Mouse (Mus musculus) kidney, postnatal 36 days (tissue): ENCODE data around the gene Scamp3.

Experiments
- DNase-seq, 2 experiments: peaks; one replicate each; pipeline ENCODE4 v3.0.0; 2021 to 2022; ENCODE audit warnings: mixed read lengths in 2 of 2

Scamp3 gene

DNA sequence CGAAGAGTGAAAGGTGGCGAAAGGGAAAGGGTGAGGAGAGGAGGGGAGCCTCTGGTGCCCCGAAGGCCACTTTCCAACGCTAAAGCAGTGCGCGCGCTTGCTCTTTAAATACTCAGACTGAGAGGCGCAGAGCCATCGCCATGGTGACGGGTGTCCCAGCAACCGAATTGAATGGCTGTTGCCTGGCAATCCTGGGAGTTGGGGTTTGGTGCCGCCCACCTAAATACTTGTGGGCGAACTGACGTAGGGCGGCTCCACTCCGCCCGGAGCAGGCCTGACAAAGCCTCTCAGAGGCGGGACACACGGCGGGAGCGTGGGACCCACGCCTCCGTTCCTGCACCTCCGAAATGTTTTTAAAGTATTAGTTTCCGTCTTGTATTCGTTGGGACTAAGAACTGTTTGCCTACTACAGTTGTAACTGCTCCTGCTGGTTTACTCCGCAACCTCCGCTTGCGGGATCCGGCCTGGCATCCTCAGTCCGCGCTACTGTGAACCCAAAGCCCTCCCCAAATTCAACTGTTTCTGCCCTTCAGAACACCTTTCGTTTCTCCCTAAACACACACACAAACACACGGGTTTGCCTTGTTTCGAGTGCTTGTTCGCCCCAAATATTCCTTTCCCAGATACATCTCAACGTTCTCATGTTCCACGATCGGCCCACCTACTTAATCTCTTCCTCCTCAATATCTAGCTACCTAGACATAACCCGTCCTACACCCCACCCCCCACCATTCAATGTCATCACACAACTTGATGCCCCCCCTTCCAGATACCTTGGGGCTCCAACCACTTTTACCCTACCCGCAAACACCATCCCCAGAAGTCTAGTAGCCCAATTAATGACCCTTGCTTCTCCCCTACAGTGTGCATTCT lies 50.3 kb downstream of the Scamp3 start:
- DNase-seq, result peak; percentile 92 to 94

DNA sequence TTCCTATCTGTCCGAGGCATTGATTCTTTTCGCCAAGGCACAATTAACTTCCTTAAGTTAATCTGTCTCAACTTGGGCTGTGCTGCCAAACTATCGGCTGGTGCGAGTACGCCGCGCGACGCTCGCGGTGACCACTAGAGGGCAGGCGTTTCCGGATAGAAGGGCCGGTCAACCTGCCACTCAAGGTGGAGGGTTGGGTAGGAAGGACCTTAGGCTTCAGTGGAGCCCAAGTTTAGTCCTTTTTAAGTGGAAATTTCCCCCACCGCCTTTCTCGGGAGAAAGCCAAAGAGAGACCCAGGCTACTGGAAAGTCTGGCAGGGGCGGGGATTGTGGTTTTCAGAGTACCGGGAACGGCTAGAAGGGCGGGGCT lies 50.9 kb downstream of the Scamp3 start:
- DNase-seq, result peak; percentile 91 to 94

DNA sequence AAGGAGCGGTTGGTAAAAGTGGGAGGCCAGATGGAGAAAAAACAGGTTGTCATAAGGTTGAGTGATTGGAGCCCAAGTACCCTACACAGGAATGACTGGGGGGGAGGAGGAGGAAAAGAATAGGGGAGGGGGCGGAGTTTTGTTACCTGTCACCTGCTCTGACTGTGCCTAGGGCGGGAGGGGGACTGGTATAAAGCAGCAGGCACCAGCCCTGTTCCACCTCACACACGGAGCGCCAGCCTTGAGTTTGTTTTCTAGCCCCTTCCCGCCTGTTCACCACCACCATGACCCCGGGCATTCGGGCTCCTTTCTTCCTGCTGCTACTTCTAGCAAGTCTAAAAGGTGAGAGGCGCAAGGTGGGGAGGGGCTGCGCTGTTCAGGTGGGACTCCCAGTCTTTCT lies 51.6 kb downstream of the Scamp3 start, which contains the start of gene Muc1:
Gene Muc1, plus strand, starts transcription at position 222 of the 400 bp plus-strand sequence.
- peak; percentile 48 to 51 for DNase-seq

DNA sequence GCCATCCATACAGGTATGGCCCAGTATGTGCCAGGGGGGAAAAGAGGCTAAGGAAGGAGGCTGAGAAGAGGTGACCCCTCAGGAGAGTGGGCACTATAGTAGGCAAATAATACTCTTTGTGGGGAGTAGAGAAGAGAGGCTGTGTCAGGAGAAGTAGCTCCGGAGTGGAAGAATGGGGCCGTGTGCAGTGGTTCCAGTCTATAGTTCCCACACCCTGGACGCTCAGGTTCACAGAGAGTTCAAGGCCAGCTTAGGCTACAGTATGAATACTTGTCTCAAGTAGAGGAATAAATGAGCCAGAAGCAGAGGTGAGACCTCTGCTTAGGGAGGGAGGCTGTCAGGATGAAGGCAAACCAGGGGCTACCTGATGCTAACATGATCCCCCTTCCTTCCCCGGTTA lies 52.0 kb downstream of the Scamp3 start:
- DNase-seq, result no peak

DNA sequence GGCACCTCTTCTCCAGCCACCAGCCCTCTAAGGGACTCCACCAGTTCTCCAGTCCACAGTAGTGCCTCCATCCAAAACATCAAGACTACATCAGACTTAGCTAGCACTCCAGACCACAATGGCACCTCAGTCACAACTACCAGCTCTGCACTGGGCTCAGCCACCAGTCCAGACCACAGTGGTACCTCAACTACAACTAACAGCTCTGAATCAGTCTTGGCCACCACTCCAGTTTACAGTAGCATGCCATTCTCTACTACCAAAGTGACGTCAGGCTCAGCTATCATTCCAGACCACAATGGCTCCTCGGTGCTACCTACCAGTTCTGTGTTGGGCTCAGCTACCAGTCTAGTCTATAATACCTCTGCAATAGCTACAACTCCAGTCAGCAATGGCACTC lies 53.3 kb downstream of the Scamp3 start:
- no peak for DNase-seq

DNA sequence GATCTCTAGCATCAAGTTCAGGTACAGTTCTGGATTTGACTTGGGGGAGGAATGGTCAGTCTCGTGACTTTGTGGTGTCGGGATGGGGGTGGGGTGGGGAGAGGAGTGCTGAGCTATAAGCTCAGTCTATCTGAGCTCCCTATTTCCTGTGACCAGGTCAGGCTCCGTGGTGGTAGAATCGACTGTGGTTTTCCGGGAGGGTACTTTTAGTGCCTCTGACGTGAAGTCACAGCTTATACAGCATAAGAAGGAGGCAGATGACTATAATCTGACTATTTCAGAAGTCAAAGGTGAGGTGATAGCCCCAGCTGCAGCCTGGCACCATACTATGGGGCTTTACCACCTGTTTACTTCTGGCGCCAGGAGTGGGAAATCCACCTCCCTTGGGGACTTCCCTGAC lies 54.1 kb downstream of the Scamp3 start:
- DNase-seq, result no peak

DNA sequence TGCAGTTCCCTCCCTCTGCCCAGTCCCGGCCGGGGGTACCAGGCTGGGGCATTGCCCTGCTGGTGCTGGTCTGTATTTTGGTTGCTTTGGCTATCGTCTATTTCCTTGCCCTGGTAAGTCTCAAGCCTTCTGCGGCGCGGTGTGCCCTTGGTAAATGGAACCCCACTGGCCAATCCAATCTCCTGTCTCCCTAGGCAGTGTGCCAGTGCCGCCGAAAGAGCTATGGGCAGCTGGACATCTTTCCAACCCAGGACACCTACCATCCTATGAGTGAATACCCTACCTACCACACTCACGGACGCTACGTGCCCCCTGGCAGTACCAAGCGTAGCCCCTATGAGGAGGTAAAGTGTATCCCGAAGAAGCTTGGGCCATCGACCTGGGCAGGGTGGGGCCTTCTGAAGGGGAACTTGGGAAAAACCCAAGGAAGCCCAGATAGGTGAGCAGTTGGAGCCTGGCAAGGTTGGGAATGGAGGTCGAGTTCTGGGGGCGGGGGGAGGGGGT lies 54.6 kb downstream of the Scamp3 start:
- no peak for DNase-seq
